Mouse (Mus musculus) ES-E14 (cell line): Measurements from ENCODE around the gene Med27. TPM values are rescaled to one million over a fixed set of nuclear protein-coding genes. Genes with fewer than 3 reads are reported as not detected.

Experiments used
- DNase-seq: peaks from one replicate; pipeline ENCODE4 v3.0.0-alpha.2; 2013; ENCODE audit warnings: low read depth, low spot score
- H3K27ac ChIP-seq: 2 replicates; pipeline ENCODE4 v1.5.1; 2012; ENCODE audit warnings: low read depth, mild to moderate bottlenecking, low read length, moderate library complexity, mixed read lengths; ENCODE audit not compliant: poor library complexity, insufficient read depth, severe bottlenecking
- H3K36me3 ChIP-seq: 2 replicates; pipeline ENCODE4 v1.6.1; 2012; ENCODE audit warnings: mild to moderate bottlenecking, low read length, moderate library complexity, mixed read lengths; ENCODE audit not compliant: control insufficient read depth, poor library complexity, insufficient read depth, severe bottlenecking
- H3K4me1 ChIP-seq, 2 experiments: fragments of 150-350 bp in 1 of 2; sonication (generic) in 1 of 2; 2 replicates each; pipeline ENCODE4 v1.6.1; 2012; ENCODE audit warnings: low read length in 2 of 2, mild to moderate bottlenecking in 1 of 2, mixed read lengths in 1 of 2; ENCODE audit not compliant: control insufficient read depth in 2 of 2, insufficient read depth in 2 of 2, poor library complexity in 1 of 2
- H3K4me3 ChIP-seq, 2 experiments: fragments of 150-350 bp in 1 of 2; sonication (generic) in 1 of 2; 2 replicates each; pipeline ENCODE4 v1.5.1; 2012; ENCODE audit warnings: low read length in 2 of 2, low read depth in 1 of 2, mild to moderate bottlenecking in 1 of 2, mixed read lengths in 1 of 2; ENCODE audit not compliant: insufficient read depth in 1 of 2, poor library complexity in 1 of 2, severe bottlenecking in 1 of 2
- H3K9ac ChIP-seq: 2 replicates; pipeline ENCODE4 v1.6.1; 2012; ENCODE audit warnings: low read depth, mild to moderate bottlenecking, low read length, mixed read lengths; ENCODE audit not compliant: poor library complexity, insufficient read depth, severe bottlenecking
- H3K9me3 ChIP-seq: fragments of 150-350 bp; sonication (generic); 2 replicates; pipeline ENCODE4 v1.6.1; 2012; ENCODE audit warnings: low read depth, mild to moderate bottlenecking, low read length; ENCODE audit not compliant: control insufficient read depth, insufficient read depth
- CHD2 ChIP-seq: IDR thresholded peaks from 2 replicates; pipeline ENCODE4 v1.6.1; 2014; ENCODE audit warnings: mild to moderate bottlenecking, low read depth, low read length, inconsistent platforms
- HCFC1 ChIP-seq: IDR thresholded peaks from 2 replicates; pipeline ENCODE4 v1.6.1; 2012; ENCODE audit warnings: low read length, inconsistent platforms, borderline replicate concordance; ENCODE audit not compliant: insufficient read depth
- MAFK ChIP-seq: IDR thresholded peaks from 2 replicates; pipeline ENCODE4 v1.6.1; 2014; ENCODE audit warnings: mild to moderate bottlenecking, low read depth, low read length, inconsistent platforms; ENCODE audit not compliant: insufficient read depth
- ZC3H11A ChIP-seq: IDR thresholded peaks from 2 replicates; pipeline ENCODE4 v1.6.1; 2012; ENCODE audit warnings: low read depth, mild to moderate bottlenecking, inconsistent platforms, low read length, borderline replicate concordance
- ZNF384 ChIP-seq: IDR thresholded peaks from 2 replicates; pipeline ENCODE4 v1.6.1; 2012; ENCODE audit warnings: low read depth, low read length, inconsistent platforms
- in situ Hi-C, 2 experiments: fragments of 600-800 bp; cut with MboI; formaldehyde crosslinking; loops; one replicate each; pipeline ENCODE4 v1.15.1; 2025; ENCODE audit warnings: low sequenced_read_pairs in 2 of 2, inconsistent platforms in 1 of 2; ENCODE audit not compliant: unreplicated experiment in 2 of 2
- total RNA-seq: library from RNA; depleted of rRNA; stranded (reverse); fragments of 300-350 nt; gene quantifications from 2 replicates; pipeline ENCODE4 v1.2.3, GENCODE M21; 2012

The Med27 gene
- total RNA-seq, 1 experiment = 25.6 TPM

DNA sequence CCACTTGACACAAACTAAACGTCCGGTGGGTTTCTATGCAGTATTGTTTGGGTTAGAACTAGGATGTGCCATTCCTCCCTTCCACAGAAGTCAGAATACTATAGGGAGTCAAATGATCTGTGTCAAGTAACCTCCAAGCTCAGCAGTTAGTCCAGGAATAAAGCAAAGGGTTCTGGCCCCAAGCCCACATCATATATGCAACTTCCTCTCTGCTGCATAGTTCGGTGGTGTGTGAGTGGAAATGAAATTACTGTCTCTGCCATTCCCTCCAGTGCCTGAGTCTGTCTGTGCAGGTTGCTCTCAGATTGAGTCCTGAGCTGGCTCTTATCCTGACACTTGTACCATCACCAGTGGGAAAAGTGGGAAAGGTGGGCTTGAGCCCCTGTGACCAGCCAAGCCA is 65.8 kb downstream of the Med27 start:
- in situ Hi-C loops = no loop called here
- TF ChIP-seq HCFC1 = no peak
- TF ChIP-seq MAFK = no peak
- TF ChIP-seq ZC3H11A = no peak
- TF ChIP-seq ZNF384 = no peak
- no peak for TF ChIP-seq CHD2
- H3K36me3 ChIP-seq = no peaks in the 10 kb centered on the region
- H3K4me1 ChIP-seq = 0 out of 4 replicates have a peak, but pooled peaks cover 0 to 3% of the 10 kb centered on the region in 2 experiments
- no peak for DNase-seq
- no peaks in the 10 kb centered on the region for H3K9me3 ChIP-seq
- no peak overlapping the region for H3K9ac ChIP-seq
- H3K27ac ChIP-seq = no peak overlapping the region
- H3K4me3 ChIP-seq = no peak overlapping the region

DNA sequence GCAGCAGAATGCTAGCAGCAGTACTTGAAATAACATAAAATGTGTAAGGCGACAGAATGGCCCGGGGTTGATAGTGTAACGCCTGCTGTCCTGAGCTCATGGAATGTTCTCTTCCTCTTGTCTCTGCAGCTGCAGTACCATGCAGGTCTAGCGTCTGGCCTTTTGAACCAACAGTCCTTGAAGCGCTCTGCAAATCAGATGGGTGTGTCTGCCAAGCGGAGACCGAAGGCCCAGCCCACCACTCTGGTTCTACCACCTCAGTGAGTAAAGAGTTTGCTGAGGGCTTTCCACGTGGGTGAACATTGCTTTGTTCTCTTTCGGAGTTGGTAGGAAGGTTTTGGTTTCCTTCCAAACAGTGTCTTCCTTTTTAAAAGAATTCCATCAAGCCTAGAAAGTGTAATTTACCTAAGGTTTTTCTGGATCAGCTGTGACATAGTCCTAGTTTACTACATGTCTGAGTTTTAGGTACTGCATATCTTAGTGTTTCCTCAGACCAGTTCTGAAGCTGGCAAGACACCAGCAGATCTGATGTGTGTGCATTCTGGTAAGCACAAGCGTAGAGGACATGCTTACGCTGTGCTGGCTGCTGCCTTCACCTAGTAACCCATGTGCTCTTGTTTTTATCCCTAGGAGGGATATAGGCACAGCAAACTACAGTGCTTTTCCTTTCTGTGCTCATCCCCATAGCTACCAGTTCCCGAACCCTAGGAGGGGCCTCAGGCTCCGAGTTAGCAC is 66.8 kb downstream of the Med27 start:
- no peak overlapping the region for H3K9ac ChIP-seq
- H3K27ac ChIP-seq = no peak overlapping the region
- TF ChIP-seq HCFC1 = no peak
- no peak for TF ChIP-seq CHD2
- TF ChIP-seq ZC3H11A = no peak
- no peak for TF ChIP-seq ZNF384
- no peak for DNase-seq
- in situ Hi-C loops = no loop called here
- H3K36me3 ChIP-seq = no peaks in the 10 kb centered on the region
- H3K9me3 ChIP-seq = no peaks in the 10 kb centered on the region
- H3K4me3 ChIP-seq = no peak overlapping the region
- 0 out of 4 replicates have a peak, but pooled peaks cover 0 to 3% of the 10 kb centered on the region in 2 experiments for H3K4me1 ChIP-seq

DNA sequence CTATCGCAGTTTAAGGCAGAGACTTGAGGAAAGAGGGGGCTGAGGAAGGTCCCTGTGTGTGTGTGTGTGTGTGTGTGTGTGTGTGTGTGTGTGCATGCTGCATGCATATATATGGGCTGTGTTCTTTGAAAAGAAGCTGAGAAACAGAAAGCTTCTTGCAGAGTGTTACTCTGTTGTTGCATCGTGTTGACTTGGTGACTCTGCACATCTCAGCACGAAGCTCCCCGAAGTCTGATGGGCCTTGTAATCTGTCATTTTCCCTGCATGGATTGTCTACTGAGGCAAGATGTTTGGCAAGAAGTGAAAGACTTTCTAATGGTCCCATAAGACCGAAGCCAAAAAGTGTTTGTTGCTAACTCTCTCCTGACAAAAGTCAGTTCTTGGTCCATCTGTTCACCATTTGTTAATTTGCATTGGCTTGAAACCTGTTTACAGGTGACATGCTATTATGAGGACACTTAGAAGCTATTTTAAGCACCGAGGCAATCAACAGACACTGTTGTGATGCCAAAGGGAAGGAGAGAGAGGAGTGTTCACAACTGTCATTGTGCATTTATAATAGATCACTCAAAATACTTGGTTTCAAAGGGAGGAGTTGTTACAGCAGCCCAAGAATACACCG is 68.3 kb downstream of the Med27 start:
- H3K36me3 ChIP-seq = no peaks in the 10 kb centered on the region
- in situ Hi-C loops = no loop called here
- no peak for TF ChIP-seq HCFC1
- no peak for TF ChIP-seq ZNF384
- TF ChIP-seq CHD2 = no peak
- TF ChIP-seq ZC3H11A = no peak
- no peak for TF ChIP-seq MAFK
- no peak overlapping the region for H3K4me3 ChIP-seq
- H3K9me3 ChIP-seq = no peaks in the 10 kb centered on the region
- peaks cover 0 to 8% of the 10 kb centered on the region in 2 experiments; a peak in 2 of 4 replicates for H3K4me1 ChIP-seq
- H3K9ac ChIP-seq = no peak overlapping the region
- no peak for DNase-seq
- no peak overlapping the region for H3K27ac ChIP-seq

DNA sequence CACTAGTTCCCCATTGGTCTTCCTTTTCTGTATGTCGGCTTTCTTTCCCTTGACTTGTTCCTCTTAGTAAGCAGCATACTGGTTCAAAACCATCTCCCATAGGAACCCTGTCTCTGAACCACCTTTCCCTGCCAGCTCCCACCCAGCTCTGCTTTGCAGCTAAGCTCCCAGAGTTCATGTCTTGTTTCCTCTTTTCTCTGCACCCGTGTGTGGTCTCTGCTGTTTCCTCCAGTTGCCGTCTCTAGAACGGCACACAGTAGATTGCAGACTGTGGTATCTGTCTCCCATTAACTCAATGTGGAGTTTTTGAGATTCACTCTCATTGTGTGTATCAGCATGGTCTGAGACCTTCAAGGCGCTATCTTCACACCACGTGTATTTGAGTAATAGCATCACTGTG is 71.9 kb downstream of the Med27 start:
- H3K27ac ChIP-seq = no peak overlapping the region
- H3K9me3 ChIP-seq = no peaks in the 10 kb centered on the region
- H3K36me3 ChIP-seq = no peaks in the 10 kb centered on the region
- H3K9ac ChIP-seq = no peak overlapping the region
- TF ChIP-seq HCFC1 (no peak), ZC3H11A (no peak), ZNF384 (no peak), CHD2 (no peak), MAFK (no peak)
- DNase-seq = no peak
- H3K4me3 ChIP-seq = no peak overlapping the region
- in situ Hi-C loops = no loop called here
- H3K4me1 ChIP-seq = peaks cover 0 to 8% of the 10 kb centered on the region in 2 experiments; a peak in 2 of 4 replicates
